Comparison of ENCODE assay signal across 11 mouse cellular contexts in genomic region chr3:10121956-10122739, GRCm38 (mm10).
"Had no signal": no experiment of that assay in that cellular context is flagged by ENCODE, and none has a peak within 500 bp of the region (broad histone marks: within the 10 kb centered on the region; RNA-seq: fewer than 3 reads in every experiment).

No protein-coding gene starts in this region.

- H3K27ac ChIP-seq: liver, embryonic 15.5 days; midbrain, embryonic 13.5 days; neural tube, embryonic 15.5 days had no signal

- DNase-seq: kidney, adult 8-10 months; kidney, postnatal 25 days; layer of hippocampus, adult 9-11 months; lung, adult 2 months; lung, postnatal 36 days; retina, postnatal 1 day; thymus, postnatal 4 days had no signal

- H3K4me3 ChIP-seq: liver, embryonic 15.5 days; midbrain, embryonic 13.5 days; myocyte; neural tube, embryonic 15.5 days had no signal
